Mouse (Mus musculus) liver (tissue): ENCODE data around the gene Btbd9.

Experiments used
- DNase-seq: peaks from one replicate; pipeline ENCODE4 v3.0.0-alpha.2; 2020; ENCODE audit warnings: mixed read lengths

Btbd9 gene

GRCm38 (mm10) chr17:30474561-30474960 lies 101.7 kb downstream of the Btbd9 start:
- no peak for DNase-seq

- no peak for DNase-seq
Observed at GRCm38 (mm10) chr17:30472776-30473175, 103.5 kb downstream of the Btbd9 start.

GRCm38 (mm10) chr17:30471512-30471911 lies 104.8 kb downstream of the Btbd9 start:
- no peak for DNase-seq

- no peak for DNase-seq
Observed at GRCm38 (mm10) chr17:30470790-30471189, 105.5 kb downstream of the Btbd9 start.

GRCm38 (mm10) chr17:30470286-30470685 lies 106.0 kb downstream of the Btbd9 start:
- DNase-seq = no peak

- no peak for DNase-seq
Observed at GRCm38 (mm10) chr17:30469511-30470076, 106.7 kb downstream of the Btbd9 start.

- DNase-seq = no peak
Observed at GRCm38 (mm10) chr17:30468368-30468767, 107.9 kb downstream of the Btbd9 start.

GRCm38 (mm10) chr17:30467566-30468213 lies 108.6 kb downstream of the Btbd9 start:
- no peak for DNase-seq

- no peak for DNase-seq
Observed at GRCm38 (mm10) chr17:30465060-30465762, 111.1 kb downstream of the Btbd9 start.

GRCm38 (mm10) chr17:30464240-30464745 lies 112.0 kb downstream of the Btbd9 start:
- DNase-seq = no peak

GRCm38 (mm10) chr17:30460727-30461349 lies 115.5 kb downstream of the Btbd9 start:
- no peak for DNase-seq

- DNase-seq = no peak
Observed at GRCm38 (mm10) chr17:30459706-30460105, 116.6 kb downstream of the Btbd9 start.

- no peak for DNase-seq
Observed at GRCm38 (mm10) chr17:30458926-30459325, 117.4 kb downstream of the Btbd9 start.

- no peak for DNase-seq
Observed at GRCm38 (mm10) chr17:30458301-30458700, 118.0 kb downstream of the Btbd9 start.

- DNase-seq = no peak
Observed at GRCm38 (mm10) chr17:30457486-30457885, 118.8 kb downstream of the Btbd9 start.

GRCm38 (mm10) chr17:30456293-30456692 lies 120.0 kb downstream of the Btbd9 start:
- DNase-seq = no peak

GRCm38 (mm10) chr17:30454862-30455243 lies 121.4 kb downstream of the Btbd9 start:
- DNase-seq = peak; percentile 56

- no peak for DNase-seq
Observed at GRCm38 (mm10) chr17:30454155-30454861, 122.0 kb downstream of the Btbd9 start.

GRCm38 (mm10) chr17:30453272-30453671 lies 123.0 kb downstream of the Btbd9 start:
- no peak for DNase-seq

- no peak for DNase-seq
Observed at GRCm38 (mm10) chr17:30452363-30452762, 123.9 kb downstream of the Btbd9 start.

- no peak for DNase-seq
Observed at GRCm38 (mm10) chr17:30448562-30448961, 127.7 kb downstream of the Btbd9 start.

GRCm38 (mm10) chr17:30445805-30446441 lies 130.4 kb downstream of the Btbd9 start:
- no peak for DNase-seq
